Mouse (Mus musculus) heart, adult 11 months (tissue): Measurements from ENCODE around the gene Hist1h2af.
"Not testable (repeated sequence)": the region's sequence is repeated elsewhere in the genome, so short reads cannot be mapped to it uniquely, and the experiment has no call there.

Experiments
- DNase-seq: peaks from one replicate; pipeline ENCODE4 v3.0.0; 2022

The Hist1h2af gene

DNA sequence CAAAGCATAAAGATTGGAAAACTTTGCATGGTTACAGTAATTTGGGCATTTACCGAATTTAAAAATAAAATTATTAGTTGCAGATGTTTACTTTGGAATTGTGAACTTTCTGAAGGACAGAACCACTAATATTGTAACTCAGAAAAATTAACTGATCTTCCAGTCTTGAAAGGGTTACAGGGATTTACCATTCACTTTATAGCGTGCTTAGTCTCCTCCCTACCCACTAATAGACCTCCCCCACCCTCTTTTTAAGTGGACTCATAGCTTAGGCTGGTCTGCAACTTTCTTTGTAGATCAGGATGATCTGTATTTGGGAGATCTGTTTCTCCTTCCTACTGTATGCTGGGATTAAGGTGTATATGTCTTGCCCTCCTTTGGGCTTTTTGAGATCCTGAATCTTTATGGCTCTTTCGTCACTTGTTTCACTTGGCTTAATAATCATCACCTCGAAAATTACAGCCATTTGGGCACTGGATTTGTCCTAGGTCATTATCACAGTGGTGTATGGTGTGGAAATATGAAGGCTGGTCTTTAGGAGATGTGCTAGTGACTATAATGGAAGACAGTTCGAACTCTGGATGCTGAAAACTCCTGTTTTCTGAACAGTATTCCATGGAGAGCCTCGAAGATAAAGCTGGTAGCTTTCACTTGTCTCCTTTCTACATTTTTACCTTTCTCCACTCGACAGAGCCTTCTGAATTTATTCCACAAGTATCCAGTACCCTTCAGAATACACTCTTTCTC, 2.5 kb downstream of the Hist1h2af start:
- DNase-seq = peak; percentile 27

DNA sequence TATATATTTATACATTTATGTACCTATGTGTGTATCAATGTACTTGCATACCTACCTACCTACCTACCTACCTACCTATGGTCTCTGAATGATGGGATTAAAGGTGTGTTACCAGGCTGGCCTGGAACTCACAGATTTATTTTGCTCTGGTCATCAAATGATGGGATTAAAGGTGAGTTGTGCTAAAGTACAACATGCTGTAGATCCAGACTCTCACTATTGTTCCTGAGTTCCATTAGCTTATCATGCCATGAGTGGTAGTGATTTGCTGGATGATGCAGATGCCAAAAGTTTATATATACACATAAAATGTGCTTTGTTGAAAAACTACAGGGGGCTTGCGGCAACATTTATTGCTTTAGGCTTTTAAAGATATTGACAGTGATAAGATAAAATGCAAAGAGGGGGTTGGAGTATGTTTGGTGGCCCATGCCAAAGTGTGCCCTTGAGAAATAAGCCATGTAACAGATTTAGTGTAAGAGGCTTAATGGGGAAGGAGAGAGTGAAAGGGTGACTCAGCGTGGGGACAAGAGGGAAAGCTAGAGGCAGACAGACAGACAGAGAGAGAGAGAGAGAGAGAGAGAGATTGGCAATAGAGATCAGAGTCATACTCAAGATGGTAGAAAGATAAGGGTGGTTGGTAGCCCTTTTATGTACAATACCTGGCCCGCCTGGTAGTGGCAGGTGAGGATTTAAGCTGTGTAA, 3.5 kb downstream of the Hist1h2af start:
- peak; percentile 73 for DNase-seq

- DNase-seq = peak; percentile 85
These were observed 4.5 kb downstream of the Hist1h2af start for GRCm38 (mm10) chr13:23538249-23538648.

GRCm38 (mm10) chr13:23539821-23540220, 6.1 kb downstream of the Hist1h2af start:
- DNase-seq = peak; percentile 17

DNA sequence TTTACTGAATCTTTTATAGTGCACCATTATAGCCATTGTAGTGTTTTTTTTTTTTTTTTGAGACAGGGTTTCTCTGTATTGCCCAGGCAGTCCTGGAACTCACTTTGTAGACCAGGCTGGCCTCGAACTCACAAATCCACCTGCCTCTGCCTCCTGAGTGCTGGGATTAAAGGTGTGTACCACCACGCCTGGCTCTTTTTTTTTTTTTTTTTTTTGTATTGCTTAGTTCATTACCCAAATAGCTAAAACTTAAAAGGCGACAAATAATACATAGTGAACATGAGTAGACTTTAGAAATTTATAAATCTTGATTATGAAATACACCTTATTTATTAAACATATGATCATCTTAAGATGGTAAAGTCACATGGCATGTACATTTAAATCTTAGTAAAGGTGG, 7.8 kb downstream of the Hist1h2af start:
- peak; percentile 22 for DNase-seq

- peak; percentile 84 for DNase-seq
These were observed 8.7 kb downstream of the Hist1h2af start for GRCm38 (mm10) chr13:23542225-23542980.

DNA sequence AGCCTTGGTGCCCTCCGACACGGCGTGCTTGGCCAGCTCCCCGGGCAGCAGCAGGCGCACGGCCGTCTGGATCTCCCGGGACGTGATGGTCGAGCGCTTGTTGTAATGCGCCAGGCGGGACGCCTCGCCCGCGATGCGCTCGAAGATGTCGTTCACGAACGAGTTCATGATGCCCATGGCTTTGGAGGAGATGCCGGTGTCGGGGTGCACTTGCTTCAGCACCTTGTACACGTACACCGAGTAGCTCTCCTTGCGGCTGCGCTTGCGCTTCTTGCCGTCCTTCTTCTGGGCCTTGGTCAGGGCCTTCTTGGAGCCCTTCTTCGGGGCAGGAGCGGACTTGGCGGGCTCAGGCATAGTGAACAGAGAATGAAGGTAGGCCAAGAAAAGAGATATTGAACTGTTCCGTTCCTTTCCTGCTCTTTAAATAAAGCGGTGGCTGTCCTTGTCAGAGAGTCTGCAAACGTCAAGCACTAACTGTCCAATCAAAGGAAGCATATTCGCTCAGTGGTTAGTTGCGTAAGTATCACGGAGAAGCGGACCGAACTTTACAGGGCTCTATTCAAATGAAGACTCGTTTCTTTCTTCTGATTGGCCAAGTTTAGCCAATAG, 9.4 kb downstream of the Hist1h2af start, which contains the start of gene Hist1h2bh:
Gene Hist1h2bh, minus strand, starts transcription at position 394 of the 609 bp plus-strand sequence.
- DNase-seq = peak; percentile 99

- DNase-seq = peak; percentile 98
These were observed 10.5 kb downstream of the Hist1h2af start, which contains the start of gene Hist1h3f for GRCm38 (mm10) chr13:23543965-23544786. Gene Hist1h3f, plus strand, starts transcription at chr13:23544052.

GRCm38 (mm10) chr13:23544787-23545120, 11.0 kb downstream of the Hist1h2af start:
- not testable (repeated sequence) for DNase-seq

DNA sequence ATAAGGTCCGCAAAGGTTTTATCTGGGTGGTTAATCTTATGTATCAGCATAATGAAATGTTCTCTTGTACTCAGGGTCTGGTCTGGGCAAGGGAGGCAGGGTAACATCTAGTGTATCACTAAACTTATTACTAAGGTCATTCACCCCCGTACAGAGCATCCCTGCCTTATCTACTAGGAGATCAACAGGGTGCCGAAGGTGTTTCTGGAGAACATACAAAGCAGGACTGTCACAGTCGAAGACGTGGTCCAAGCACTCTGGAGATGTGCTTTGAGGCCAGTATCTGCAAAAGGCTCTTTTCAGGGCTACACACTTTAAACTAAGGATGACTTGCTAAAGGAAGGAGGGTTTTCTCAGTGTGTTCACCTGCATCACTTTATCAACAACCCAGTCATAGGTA, 13.0 kb downstream of the Hist1h2af start:
- DNase-seq = peak; percentile 69

DNA sequence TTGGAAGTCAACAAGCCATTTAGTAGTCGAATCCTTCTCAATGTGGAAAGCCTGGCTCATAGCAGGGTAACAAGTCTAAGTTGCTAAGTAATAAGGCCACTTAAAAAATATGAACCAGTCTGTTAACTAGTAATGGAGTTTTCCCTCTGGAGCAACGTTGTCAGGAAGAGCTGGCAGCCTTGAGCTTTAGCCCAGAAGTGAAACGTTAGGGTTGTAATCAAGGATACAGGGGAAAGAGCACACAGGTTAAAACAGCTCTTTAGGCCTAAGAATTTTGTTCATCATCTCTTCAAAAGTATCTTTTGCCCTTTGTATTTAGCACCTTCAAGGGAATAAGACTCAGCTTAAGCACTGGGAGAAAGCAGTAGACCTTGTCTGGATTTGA, 17.0 kb downstream of the Hist1h2af start:
- no peak for DNase-seq

GRCm38 (mm10) chr13:23551146-23551834, 17.6 kb downstream of the Hist1h2af start, which contains the start of gene Hist1h4f:
Gene Hist1h4f, minus strand, starts transcription at chr13:23551648.
- DNase-seq = peak; percentile 98

DNA sequence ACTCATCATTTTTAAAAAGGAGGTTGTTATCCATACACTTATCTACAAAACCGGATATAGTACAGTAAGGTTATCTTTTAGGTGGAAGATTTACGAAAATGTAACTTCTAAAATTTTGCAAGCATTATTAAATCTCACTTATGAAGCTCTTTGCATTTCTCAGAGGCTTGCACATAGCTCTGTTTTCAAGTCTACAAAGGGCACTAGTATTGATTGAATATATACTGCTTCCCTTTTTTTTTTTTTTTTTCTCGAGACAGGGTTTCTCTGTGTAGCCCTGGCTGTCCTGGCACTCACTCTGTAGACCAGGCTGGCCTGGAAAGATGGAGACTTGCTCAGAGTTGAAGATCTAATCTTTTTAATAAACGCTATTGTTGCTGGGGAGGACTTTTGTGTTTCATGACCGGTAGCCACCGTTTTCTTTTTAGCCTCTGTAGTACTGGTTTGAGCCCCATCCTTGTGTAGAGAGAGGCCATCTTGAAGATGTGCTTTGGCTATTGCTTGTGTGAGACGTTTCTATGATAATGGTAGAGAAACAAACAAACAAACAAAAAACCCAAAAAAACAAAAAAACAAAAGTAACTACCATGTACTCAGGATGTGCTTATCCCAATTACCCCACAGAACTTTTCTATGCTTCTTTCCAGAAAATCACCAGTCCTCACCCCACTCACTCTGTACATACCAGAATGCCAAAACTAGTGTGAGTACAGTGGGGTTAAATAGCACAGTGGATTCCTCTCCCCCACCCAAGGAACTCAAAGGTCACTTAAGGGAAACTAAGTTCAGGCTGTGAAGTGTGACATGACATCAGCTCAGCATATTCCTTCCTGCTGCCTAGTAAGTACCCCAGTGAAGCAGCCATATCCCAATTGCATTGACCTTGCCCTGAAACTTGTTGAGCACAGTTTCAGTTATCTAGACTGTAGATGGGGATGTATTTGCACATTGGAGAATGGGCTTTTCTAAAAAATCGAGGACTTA, 18.5 kb downstream of the Hist1h2af start:
- no peak for DNase-seq

DNA sequence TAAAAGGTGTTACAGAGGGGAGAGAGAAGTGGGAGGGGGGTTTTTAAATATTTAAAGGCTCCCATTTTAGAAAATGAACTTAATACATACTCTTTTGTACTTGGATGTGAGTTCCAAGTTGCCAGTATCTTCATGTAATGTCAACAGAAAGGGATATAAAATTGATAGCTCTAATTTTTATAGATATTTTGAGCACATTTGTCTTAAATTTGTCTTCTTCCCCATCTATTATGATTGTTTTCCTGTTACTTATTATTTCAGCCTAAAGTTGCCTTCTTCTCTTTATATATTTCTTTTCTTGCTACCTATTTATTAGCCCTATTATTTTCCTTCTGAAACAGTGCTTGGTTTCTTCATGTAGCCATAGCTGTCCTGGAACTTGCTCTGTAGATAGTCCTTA, 19.3 kb downstream of the Hist1h2af start, which contains the start of gene Hist1h1d:
Gene Hist1h1d, plus strand, starts transcription at position 301 of the 400 bp plus-strand sequence.
- no peak for DNase-seq

DNA sequence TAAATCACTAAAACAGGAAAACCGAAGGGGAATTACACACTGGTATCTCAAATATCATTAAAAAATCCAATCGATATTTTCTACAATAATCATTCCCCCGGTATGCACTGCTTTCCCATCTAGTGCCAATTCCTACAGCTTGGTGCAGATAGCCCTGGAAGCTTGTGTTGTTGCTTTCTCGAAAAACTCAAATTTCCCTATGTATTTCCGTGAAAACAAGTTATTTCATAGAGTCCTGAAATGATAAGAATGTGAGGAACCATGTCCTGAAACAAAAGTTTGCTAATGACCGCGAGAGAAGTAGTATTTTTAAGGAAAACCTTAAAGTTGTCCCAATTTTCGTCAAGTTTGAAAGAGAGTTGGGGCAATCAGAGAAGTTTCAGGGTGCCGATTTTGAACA, 20.7 kb downstream of the Hist1h2af start:
- no peak for DNase-seq

GRCm38 (mm10) chr13:23554925-23555838, 21.5 kb downstream of the Hist1h2af start:
- DNase-seq = peak; percentile 98

DNA sequence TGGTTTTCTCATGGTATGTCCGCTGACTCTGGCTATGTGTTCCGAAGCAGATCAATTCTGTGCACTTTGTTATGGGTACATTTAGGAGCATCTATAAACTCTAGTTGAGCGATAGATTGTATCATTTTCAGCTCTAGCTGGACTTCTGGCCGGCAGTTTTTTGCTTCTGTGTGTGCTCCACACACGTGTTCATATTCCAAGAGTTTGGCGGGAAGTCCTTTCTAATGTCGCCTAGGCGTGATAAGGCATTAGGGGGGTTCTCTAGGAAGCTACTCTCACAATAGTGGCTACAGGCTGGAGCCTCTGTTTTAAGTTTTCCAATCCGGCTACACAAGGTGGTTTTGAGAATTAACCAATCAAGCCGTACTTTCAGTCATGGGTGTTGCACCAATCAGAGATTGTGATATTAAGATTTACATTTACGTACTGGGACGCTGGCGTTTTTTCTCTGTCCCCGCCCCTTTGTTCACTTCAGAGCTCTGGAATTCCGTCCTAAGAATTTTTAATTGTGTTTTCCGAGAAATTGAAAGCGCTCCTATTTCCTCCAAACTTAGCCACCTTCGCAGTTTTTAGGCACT, 22.2 kb downstream of the Hist1h2af start:
- DNase-seq = peak; percentile 98

GRCm38 (mm10) chr13:23556906-23557305, 23.2 kb downstream of the Hist1h2af start:
- no peak for DNase-seq
